Mouse (Mus musculus) ES-Bruce4 (cell line): ENCODE measurements at regions not wholly inside any gene's neighbourhood (a gene's known extent, or its start where the extent isn't known, plus 50 kb on each side); places are given as distances from the start of the nearest gene placed in this dataset.

Experiments
- H3K27ac ChIP-seq: 2 replicates; pipeline ENCODE4 v1.5.1; 2012; ENCODE audit warnings: low read length, inconsistent platforms; ENCODE audit not compliant: insufficient read depth
- H3K27me3 ChIP-seq: 2 replicates; pipeline ENCODE4 v1.6.1; 2012; ENCODE audit warnings: mild to moderate bottlenecking, low read length, inconsistent platforms; ENCODE audit not compliant: control insufficient read depth, poor library complexity, insufficient read depth, severe bottlenecking
- H3K36me3 ChIP-seq: 2 replicates; pipeline ENCODE4 v1.6.1; 2012; ENCODE audit warnings: inconsistent platforms, mild to moderate bottlenecking, low read length, moderate library complexity; ENCODE audit not compliant: control insufficient read depth, poor library complexity, insufficient read depth, severe bottlenecking
- H3K4me1 ChIP-seq: one replicate; pipeline ENCODE4 v1.8.1; 2011; ENCODE audit warnings: low read length; ENCODE audit not compliant: control insufficient read depth, insufficient read depth
- H3K4me3 ChIP-seq: 2 replicates; pipeline ENCODE4 v1.5.1; 2011; ENCODE audit warnings: low read depth, mild to moderate bottlenecking, low read length
- H3K9ac ChIP-seq: 2 replicates; pipeline ENCODE4 v1.6.1; 2012; ENCODE audit warnings: low read depth, mild to moderate bottlenecking, inconsistent platforms; ENCODE audit not compliant: poor library complexity, severe bottlenecking
- H3K9me3 ChIP-seq: replicated peaks from 2 replicates; pipeline ENCODE4 v1.6.1; 2012; ENCODE audit warnings: mild to moderate bottlenecking, low read length, inconsistent platforms; ENCODE audit not compliant: control insufficient read depth, poor library complexity, insufficient read depth, severe bottlenecking
- CTCF ChIP-seq: IDR thresholded peaks from one replicate; pipeline ENCODE4 v1.8.1; 2011; ENCODE audit warnings: low read depth, low read length
- EP300 ChIP-seq: IDR thresholded peaks from 2 replicates; pipeline ENCODE4 v1.6.1; 2011; ENCODE audit warnings: low read depth, low read length; ENCODE audit not compliant: insufficient read depth
- POLR2A ChIP-seq: IDR thresholded peaks from one replicate; pipeline ENCODE4 v1.8.1; 2011; ENCODE audit warnings: low read length; ENCODE audit not compliant: insufficient read depth

- Histone ChIP-seq H3K9ac (no peak overlapping the region), H3K4me3 (no peak overlapping the region), H3K27ac (no peak overlapping the region), H3K4me1 (no peaks in the 10 kb centered on the region), H3K36me3 (no peaks in the 10 kb centered on the region), H3K9me3 (no peaks in the 10 kb centered on the region), H3K27me3 (no peaks in the 10 kb centered on the region)
- TF ChIP-seq POLR2A: no peak
- TF ChIP-seq CTCF: no peak
- no peak for TF ChIP-seq EP300
These were observed 178.1 kb upstream of the Brinp3 start for GRCm38 (mm10) chr1:146316172-146317158.

GRCm38 (mm10) chr1:146322026-146322425 lies 172.5 kb upstream of the Brinp3 start:
- H3K4me3 ChIP-seq: no peak overlapping the region
- no peak for TF ChIP-seq EP300
- TF ChIP-seq POLR2A: no peak
- no peak for TF ChIP-seq CTCF
- H3K36me3 ChIP-seq: no peaks in the 10 kb centered on the region
- no peaks in the 10 kb centered on the region for H3K9me3 ChIP-seq
- no peak overlapping the region for H3K9ac ChIP-seq
- H3K27ac ChIP-seq: no peak overlapping the region
- no peaks in the 10 kb centered on the region for H3K27me3 ChIP-seq
- no peaks in the 10 kb centered on the region for H3K4me1 ChIP-seq

- Histone ChIP-seq H3K4me3 (no peak overlapping the region), H3K27ac (peak overlapping the region; percentile 98), H3K9me3 (no peaks in the 10 kb centered on the region), H3K4me1 (no peaks in the 10 kb centered on the region), H3K36me3 (no peaks in the 10 kb centered on the region), H3K9ac (no peak overlapping the region), H3K27me3 (no peaks in the 10 kb centered on the region)
- no peak for TF ChIP-seq POLR2A
- TF ChIP-seq EP300: peak; percentile 90
These were observed 171.7 kb upstream of the Brinp3 start for GRCm38 (mm10) chr1:146322862-146323261.

- Histone ChIP-seq H3K36me3 (no peaks in the 10 kb centered on the region), H3K27me3 (no peaks in the 10 kb centered on the region), H3K9me3 (no peaks in the 10 kb centered on the region), H3K9ac (no peak overlapping the region), H3K4me1 (no peaks in the 10 kb centered on the region), H3K4me3 (no peak overlapping the region), H3K27ac (no peak overlapping the region)
- no peak for TF ChIP-seq EP300
- TF ChIP-seq CTCF: no peak
- TF ChIP-seq POLR2A: no peak
These were observed 157.5 kb upstream of the Brinp3 start for GRCm38 (mm10) chr1:146337049-146337448.

GRCm38 (mm10) chr1:146356964-146357363 lies 137.6 kb upstream of the Brinp3 start:
- H3K27ac ChIP-seq: no peak overlapping the region
- no peak overlapping the region for H3K4me3 ChIP-seq
- H3K4me1 ChIP-seq: no peaks in the 10 kb centered on the region
- no peak overlapping the region for H3K9ac ChIP-seq
- H3K27me3 ChIP-seq: no peaks in the 10 kb centered on the region
- no peaks in the 10 kb centered on the region for H3K36me3 ChIP-seq
- no peaks in the 10 kb centered on the region for H3K9me3 ChIP-seq
- TF ChIP-seq POLR2A (no peak), CTCF (no peak), EP300 (no peak)

- Histone ChIP-seq H3K9me3 (no peaks in the 10 kb centered on the region), H3K27me3 (no peaks in the 10 kb centered on the region), H3K4me1 (no peaks in the 10 kb centered on the region), H3K4me3 (no peak overlapping the region), H3K9ac (no peak overlapping the region), H3K36me3 (no peaks in the 10 kb centered on the region), H3K27ac (no peak overlapping the region)
- TF ChIP-seq EP300: no peak
- no peak for TF ChIP-seq CTCF
These were observed 136.3 kb upstream of the Brinp3 start for GRCm38 (mm10) chr1:146358301-146358700.
